Mouse (Mus musculus) left cerebral cortex, adult 18-20 months (tissue): ENCODE results near the gene Nrxn2. TPM values are rescaled to one million over a fixed set of nuclear protein-coding genes. Genes with fewer than 3 reads are reported as not detected.

ENCODE experiments used
- DNase-seq, 2 experiments: peaks; one replicate each; pipeline ENCODE4 v3.0.0; 2021 to 2022; ENCODE audit warnings: low spot score in 2 of 2, mixed read lengths in 1 of 2
- total RNA-seq, 2 experiments: library from RNA; stranded (reverse); gene quantifications; 2 replicates each; pipeline ENCODE4 v1.2.3; 2021

The Nrxn2 gene
- total RNA-seq, 2 experiments from 2014 or later = 549 to 568 TPM

DNA sequence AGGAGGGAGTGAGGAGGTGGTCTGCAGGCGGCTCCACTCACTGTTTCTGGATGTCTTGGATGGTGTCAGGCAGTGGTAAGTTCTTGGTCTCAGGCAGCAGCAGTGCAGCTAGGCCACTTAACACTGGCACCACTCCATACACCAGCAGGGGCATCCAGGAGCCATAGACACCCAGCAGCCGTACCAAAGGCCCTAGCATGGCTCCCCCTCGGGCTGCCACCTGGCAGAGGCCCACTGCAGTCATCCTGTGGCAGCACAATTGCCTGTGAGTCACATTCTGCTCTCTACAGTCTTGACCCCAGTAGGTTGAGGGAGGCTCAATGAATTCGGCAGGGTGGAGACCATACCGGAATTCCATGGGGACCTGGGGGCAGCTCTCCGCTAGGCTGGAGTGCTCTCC is 118.2 kb downstream of the Nrxn2 start:
- DNase-seq = no peak

DNA sequence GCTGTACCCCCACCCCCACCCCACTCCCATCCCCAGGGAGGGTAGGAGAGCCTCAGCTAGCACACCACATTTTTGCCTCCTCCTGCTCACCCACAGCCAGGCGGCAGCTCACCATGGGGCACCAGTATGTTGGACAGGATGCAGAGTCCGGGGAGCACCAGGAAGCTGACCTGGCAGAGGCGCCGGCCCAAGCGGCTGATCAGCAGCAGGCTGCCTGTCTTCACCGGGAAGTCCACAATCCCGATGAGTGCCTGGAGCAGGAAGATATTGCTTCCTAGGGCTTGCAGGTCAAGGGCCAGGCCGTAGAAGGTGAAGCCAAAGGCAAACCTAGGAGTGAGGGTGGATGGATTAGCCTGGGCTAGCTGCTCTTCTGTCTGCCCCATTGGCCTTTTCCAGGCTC is 119.0 kb downstream of the Nrxn2 start:
- DNase-seq = no peak

DNA sequence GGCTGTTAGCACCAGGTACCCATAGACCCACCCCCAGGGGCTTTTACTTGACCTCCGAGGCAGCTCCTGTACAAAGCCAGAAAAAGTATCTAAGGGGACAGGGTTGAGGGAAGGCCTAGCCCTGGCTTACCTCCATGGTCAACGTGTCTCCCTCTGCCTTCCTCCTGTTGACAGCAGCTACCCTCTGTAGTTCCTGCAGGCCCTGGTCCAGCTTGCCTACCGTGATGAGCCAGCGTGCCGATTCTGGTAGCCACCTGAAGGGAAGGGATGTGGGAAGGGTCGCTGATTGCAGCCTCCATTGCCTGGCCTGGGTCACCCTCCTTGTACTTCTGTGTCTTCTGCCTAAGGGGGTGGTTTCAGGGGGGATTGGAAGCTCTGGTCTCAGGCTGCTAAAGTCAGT is 120.0 kb downstream of the Nrxn2 start:
- no peak for DNase-seq

DNA sequence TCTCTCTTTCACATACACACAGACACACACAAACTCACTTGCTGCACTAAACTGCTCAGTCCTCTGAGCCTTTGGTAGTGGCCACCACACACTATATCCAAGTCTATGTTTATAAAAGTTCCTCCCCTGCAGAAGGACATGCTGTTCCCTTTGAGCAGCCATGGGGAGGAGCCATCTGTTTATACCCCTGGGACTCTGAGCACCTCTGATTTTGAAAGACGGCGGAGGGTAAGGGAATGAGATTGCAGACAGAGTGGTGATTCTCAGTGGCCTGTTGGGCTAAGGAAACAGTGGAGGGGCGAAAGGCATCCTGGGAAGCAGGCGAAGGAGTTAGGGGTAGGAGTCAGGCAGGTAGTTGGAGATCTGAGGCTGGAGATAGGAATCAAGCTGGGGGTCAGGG is 121.1 kb downstream of the Nrxn2 start:
- DNase-seq = no peak

DNA sequence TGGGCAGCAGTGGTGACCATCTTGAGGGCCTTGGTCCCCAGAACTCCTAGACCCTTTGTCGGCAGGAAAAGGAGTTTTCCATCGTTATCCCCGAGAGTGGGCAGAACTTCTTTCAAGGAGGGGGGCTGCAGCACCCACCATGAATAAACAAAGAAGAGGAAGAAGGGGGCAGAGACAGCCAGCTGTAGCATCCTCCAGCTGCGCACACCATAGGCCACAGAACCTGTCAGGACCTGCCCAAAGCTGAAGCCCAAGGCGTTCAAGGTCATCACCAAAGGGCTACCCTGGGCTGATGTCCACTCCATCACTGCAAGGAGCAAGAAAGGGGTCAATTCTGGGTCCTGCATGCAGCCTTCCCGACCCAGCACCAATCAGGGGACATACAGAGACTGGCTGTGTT is 121.7 kb downstream of the Nrxn2 start:
- DNase-seq = no peak

DNA sequence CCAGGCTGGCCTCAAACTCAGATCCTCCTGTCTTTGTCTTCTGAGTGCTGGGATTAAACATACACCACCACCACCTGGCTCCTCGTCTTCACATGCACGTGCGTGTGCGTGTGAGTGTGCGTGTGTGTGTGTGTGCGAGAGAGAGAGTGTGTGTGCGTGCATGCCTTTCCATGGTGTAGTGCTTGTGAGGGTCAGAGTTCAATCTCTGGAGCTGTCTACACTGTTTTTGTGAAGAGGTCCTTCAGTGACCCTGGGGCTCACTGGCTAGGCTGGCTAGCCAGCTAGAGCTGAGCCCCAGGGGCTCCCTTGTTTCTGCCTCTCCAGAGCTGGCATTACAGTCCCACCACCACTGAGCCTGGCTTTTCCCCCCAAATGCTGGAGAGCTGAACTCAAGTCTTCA is 123.0 kb downstream of the Nrxn2 start:
- no peak for DNase-seq

DNA sequence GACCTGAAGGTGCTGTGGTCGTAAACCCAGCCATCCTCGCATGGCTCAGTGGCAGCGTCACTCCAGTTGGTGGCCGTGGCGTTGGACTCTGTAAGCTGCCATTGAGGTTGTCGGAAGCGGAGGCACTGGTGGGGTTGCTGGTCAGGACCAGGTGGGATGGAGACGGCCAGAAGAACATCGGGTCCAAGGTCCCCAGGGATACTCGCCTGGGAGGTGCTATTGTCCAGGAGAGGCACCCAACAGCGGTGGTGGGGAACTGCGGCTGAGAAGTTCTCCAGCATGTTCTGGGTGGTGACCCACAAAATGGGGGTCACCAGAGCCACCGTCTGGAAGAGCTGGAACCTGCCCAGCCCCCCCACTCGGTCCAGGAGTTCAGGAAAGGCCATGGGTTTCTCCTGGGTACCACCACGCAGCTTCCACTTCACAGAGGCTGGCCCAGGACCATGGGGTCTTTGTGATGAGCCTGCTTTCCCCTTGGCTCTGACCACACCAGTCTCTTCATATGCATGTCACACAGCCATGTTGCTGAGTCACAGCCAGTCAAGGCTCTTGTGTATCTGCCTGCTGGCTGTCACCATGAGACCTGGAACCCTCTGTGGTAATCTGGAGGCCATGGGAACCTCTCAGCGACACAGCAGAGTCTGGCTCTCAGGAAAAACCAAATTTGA is 124.0 kb downstream of the Nrxn2 start, which contains the start of gene Slc22a12:
Slc22a12 (minus strand) TSS at position 666 of the 668 bp plus-strand sequence.
- DNase-seq = peak in 1 of 2 experiments; percentile 1

DNA sequence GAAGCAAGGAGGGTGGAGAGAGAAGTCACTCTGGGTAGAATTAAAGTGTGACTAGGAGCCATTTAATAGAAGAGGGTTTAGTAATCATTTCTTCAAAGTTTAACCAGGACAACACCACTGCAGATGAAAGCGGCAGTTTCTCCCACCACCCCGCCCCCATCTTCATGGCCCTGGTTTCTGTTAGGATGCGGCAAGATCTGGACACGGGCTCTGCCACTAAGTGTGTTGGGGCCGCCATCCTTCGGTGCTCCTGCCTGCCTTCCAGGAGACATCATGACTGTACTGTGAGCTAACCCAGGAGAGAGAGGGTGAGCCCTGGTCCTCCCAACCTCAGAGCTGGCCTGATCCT is 124.5 kb downstream of the Nrxn2 start:
- DNase-seq = no peak

DNA sequence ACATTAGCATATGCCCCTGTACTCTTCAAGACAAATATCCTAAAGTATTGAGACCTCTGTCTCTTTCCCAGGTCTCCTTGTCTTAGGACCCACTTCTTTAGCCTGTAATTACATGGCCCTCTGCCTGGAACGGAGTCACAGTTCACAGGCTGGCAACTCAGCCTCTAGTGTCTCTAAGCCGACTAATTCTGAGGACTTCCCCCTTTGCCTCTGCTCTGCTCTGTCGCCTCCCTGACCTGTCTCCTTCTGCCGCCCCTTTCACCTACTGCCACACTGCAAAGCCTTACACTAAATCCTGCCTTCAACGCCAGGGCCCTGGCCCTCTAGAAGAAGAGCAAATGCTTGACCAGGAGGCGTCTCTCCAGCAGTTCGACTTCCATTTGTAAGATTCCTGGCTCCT is 125.0 kb downstream of the Nrxn2 start:
- no peak for DNase-seq

DNA sequence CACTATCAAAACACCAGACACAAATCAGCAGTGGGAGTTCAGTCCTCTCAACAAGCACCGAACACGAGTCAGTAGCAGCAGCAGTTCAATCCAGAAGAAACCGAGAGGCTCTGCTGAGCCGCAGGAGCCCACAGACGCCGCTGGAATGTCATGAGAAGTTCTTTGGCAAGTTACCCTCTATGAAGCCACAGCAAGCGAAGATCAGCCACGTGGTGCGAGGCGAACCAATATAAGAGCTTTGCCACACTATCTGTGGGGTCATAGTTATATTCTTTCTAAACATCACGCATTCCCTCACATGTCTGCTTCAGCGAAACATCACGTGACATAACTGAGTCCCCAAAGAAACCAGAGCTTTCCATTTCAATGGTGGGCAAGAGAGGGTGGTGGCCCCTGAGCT is 126.2 kb downstream of the Nrxn2 start:
- DNase-seq = no peak

DNA sequence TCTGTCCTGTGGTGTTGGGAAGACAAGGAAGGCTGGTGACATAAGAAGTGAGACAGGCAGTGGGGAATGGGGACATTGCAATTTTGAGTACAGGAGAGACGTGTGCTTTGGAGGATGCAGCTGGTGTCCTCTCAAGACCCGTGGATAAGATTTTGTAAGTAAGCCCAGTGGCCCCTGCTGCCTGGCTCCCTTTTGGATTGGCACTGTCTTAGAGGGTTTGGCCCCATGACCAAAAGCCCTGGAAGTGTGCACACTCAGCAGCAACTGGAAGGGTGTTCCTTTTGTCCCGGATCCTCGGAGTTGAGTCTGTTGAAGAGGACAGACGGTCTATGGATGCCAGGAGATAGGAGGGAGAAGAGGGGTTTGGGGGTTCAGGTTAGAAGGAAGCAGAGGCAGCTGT is 127.0 kb downstream of the Nrxn2 start:
- no peak for DNase-seq

DNA sequence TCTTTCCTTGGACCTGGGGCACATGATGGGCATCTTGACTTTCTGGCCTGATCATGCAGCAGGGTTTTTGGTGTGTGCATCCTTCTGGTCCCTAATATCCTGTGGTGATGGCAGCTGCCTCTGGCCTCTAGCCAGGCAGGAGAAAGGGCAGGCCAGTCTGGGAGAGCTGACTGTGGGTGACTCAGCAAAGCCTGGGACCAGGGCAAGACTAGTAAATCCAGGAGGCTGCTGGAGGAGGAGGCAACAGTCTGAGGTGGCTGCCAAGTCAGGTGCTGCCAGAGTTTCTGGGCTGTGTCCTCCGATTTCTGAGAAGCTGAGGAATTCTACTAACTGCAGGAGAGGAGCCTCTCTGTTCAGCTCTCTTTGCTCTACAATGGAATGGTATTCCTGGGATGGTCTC is 127.6 kb downstream of the Nrxn2 start:
- peak in 1 of 2 experiments; percentile 12 for DNase-seq

DNA sequence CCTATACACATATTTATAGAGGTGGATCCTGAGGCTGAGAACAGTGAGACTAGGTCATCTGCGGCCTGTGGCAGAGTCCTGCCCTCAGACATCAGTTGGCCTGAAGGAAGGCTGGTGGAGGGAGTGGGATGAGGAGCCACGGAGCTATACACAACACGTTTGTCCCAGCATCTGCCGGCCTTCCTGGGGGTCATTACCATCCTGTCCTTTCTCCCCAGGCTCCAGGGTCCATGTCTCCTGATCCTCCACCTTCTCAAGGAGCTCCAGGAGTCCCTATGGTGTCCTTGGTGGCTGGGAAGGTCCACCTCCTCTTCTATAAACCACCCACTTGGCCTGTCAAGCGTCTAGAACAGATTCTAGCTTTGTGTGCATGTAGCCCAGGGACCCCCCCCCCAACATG is 129.3 kb downstream of the Nrxn2 start:
- DNase-seq = no peak

DNA sequence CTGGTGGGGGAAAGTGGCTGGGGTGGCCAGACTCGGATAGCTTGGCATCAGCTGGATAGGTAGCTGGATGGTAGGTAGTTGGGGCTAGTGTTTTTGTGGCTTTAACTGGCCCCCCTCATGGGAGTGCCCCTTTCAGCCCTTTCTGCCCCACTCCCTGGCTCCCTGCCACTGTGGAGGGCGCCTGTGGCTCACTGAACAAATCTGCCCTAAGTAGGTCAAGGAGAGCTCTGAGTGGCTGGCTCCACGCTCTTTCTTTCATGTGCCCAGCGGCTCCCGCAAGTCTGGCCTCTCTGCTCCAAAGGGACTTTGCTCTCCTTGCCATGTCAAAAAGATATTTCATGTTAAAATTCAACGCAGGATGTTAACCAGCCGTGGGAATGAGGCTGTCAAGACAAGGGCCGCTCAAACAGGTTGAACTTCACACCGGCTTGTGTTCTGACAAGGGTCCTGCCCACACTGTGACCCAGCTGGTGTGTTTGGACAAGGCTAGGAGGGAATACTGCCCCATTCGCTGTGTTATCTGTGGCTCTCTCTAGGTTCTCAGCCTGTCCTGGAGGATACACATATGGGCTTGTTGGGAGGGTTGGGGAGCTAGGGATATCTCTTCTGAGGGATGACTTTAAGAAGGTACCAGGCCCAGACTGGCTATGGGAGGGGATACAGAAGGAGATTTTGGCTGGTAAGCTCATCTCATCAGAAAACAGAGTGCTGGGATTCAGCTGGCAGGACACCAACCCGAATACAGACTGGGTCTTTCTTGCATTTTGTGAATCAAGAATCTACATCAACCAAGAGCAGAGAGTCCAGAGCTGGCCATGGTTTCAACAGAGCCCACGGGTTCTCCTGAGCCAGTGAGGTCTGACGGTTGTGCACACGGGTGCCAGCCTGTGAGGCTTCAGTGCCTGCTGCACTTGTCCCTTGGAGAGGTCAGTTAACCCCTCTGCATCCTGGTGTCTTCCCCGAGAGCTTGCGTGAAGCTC is 130.2 kb downstream of the Nrxn2 start:
- DNase-seq = no peak

DNA sequence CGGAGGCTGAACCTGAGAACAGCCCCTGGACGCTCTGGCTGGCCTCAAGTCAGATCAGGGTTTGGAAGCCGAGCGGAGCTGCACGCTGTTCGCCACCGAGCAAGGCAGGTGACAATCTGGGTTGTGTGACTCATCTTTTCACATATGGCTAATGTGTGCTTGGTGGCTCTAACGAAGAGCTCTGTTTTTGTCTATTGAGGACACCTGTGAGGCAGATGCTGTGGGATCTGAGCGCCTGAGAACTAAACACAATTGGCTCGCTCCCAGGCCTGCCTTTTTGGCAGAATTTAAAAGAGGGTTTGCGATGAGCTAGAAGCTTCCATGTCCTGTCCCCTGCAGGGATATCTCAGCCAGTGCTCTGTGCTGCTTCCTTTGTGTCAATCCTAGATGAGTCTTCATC is 131.0 kb downstream of the Nrxn2 start:
- DNase-seq = peak in 1 of 2 experiments; percentile 59

DNA sequence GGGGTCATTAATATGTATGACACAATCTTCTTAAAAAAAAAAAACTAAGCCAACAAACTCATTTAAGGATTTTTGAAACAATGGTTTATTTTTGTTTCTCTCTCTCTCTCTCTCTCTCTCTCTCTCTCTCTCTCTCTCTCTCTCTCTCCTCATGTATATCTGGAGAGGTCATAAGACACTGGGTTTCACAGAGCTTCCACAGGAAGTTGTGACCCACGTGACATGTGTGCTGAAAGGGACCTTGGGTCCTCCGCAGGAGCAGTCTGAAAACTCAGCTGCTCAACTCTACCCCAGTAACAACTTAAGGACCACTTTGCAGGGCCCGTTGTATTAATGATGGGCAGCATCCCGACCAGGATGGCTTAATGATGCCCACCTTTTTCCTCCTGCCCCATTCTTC is 132.7 kb downstream of the Nrxn2 start:
- DNase-seq = no peak

DNA sequence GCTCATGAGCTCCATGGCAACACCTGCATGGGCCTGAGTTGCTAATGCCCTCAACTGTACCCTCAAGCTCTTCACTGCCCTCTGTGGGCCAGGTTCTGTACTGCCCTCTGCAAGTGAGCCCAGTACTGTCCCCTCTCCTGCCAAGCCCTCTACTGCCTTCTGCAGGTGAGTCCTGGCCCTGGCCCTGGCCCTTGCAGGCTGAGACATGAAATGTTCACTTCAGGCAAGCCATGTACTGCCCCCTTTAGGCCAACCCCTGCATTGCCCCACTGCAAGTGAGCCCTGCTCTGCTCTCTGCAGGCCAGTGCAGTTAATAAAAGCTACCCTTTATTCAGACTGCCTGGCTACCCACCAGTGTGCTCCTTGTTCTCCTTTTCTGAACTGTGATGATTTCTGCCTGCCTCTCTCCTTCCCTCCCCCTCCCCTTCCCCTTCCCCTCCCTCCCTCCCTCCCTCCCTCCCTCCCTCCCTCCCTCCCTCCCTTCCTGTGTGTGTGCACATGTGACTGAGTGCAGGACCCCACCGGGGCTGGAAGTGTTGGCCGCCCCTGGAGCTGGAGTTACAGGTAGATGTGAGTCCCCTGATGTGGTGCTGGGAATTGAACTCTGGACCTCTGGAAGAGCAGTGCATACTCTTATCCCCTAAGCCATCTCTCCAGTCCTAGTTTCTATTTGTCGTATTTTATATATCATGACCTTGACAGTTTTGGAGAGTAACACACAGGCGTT is 133.9 kb downstream of the Nrxn2 start:
- no peak for DNase-seq

DNA sequence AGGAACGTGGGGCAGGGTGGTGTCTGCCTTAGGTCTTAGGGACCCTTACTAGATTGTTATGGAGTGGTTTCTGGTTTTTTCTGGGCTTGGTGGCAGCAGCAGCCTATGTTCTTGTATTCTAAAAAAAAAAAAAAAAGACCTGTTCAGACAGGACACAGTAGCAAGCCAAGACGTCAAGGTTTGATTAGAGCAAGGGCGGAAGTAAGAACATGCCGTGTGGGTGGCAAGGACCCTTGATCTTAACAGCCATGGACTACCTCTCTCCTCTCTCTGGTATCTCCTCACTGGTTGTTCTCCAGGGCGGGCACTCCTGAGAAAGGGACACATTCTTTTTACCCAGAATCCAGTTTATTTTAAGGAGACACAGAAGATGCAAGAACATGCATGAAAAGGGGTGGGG is 134.6 kb downstream of the Nrxn2 start:
- no peak for DNase-seq

DNA sequence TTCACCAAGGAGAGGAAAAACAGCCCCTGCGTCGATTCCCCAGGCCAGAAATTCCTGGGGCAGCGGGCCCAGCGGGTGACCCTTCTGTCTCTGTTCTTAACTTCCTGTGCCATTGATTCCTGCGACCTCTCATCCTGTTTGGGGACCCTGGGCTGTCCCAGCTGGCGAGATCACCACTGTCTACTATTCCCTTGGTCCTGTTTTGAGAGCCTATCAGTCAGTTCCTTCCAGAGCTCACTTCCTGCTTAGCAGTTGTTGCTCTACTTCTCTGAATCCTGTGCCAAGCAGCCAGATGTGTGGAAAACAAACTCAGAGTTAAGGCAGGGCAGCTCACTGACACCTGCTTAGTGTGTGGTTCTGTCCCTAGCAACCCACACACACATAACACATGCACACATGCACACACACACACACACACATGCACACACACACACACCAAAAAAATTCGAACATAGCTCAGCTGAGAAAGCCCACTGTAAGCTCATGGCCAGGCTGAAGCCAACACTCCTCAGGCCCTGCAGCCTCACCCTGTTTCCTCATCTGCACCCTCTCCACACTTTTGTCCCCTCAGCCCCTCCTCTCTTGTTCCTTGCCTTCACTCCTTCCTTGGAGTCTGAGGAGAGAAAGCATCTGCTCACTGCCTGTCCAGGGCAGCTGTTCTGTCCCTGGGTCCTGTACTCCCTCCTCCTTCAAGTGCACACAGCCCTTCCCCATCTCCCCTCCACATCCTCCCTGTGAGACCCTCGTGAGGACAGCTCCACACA is 135.5 kb downstream of the Nrxn2 start:
- DNase-seq = no peak

DNA sequence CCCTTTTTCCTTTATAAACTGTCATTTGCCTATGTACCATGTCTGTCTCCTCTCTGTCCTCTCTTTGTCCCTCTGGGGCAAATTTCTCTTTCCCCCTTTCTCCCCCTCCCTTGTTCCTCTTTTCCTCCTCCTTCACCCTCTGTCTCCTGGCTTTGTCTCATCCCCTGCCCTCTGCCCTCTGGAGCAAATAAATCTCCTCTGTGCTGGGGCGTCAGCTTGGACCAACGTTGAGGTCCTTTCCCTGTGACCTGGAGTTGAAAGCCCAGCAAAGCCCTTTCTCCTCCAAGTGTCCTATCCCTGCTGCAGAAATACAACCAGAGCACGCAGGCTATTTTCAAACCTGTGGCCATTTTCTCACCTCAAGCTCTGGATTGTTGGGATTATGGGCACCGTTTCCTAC is 141.0 kb downstream of the Nrxn2 start:
- DNase-seq = no peak

DNA sequence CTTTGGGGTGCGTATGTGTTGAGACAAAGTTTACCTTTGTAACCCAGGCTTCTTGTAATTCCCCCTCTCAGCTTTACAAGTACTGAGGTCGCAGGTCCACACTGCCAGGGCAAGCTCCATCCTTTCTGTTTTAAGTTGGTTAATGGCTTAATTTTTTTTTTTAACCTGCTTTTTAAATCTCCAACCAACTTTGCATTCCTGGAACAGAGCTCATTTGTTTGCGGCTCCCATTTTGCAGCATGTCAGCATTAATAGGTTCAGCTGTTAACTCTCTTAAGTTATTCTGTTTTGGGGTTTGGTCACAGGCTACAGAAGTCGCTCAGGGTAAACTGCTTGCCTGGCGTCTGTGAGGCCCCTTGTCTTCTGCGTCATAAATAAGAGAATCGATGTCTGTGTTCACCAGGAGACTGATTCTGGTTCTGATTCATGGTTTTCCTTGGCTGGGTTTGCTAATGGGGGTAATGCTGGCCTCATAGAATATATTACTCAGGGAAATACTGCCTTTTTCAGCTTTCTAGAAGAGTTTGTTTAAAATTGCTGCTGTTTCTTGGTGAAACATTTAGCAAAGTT is 141.8 kb downstream of the Nrxn2 start:
- no peak for DNase-seq
